Mouse (Mus musculus): ENCODE measurements around the gene Bspry.

DNA sequence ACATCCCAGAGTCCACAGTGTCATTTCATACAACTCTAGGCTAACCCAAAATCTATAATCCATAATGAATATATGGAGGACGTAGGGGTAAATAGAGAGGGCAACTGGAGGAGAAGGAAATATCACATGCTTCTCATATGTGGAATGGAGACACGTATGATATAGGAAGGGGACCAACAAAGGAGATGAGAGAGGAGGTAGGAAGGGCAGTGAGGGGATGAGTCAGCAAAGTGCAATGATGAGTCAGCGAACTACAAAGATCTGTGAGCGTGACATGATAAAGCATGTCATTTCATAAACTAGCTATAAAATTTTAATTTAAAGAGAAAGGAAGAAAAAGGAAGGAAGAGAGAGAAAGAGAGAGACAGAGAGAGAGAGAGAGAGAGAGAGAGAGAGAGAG lies 48.3 kb upstream of the Bspry start:
- TF ChIP-seq CTCF (IDR thresholded peaks at IDR 0.05; ENCODE audit: control insufficient read depth, insufficient read depth, low read length) (no peak), POLR2A (IDR thresholded peaks at IDR 0.05; ENCODE audit: borderline replicate concordance, control insufficient read depth, low read depth, low read length) (no peak)

Measured in bone marrow, adult 2 months (tissue).